Mouse (Mus musculus) hindbrain, embryonic 11.5 days (tissue): ENCODE measurements at regions not wholly inside any gene's neighbourhood (a gene's known extent, or its start where the extent isn't known, plus 50 kb on each side); places are given as distances from the start of the nearest gene placed in this dataset.

Source experiments
- ATAC-seq: fragments of 200-750 bp; cut with Nextera tagmentation; 2 replicates; pipeline ENCODE4 v1.8.0; 2017; ENCODE audit warnings: mild to moderate bottlenecking, moderate TSS enrichment, moderate library complexity; ENCODE audit not compliant: low FRiP score
- DNase-seq: peaks from one replicate; pipeline ENCODE4 v3.0.0-alpha.2; 2015; ENCODE audit warnings: low spot score
- H3K27ac ChIP-seq: fragments of 300-500 bp; sonication (generic); 2 replicates; pipeline ENCODE4 v1.5.1; 2014; ENCODE audit warnings: mild to moderate bottlenecking, low read depth, low read length
- H3K27me3 ChIP-seq: fragments of 300-500 bp; sonication (generic); 2 replicates; pipeline ENCODE4 v1.6.1; 2014; ENCODE audit warnings: mild to moderate bottlenecking, low read length, moderate library complexity, mixed read lengths; ENCODE audit not compliant: control insufficient read depth, insufficient read depth
- H3K36me3 ChIP-seq: fragments of 300-500 bp; sonication (generic); 2 replicates; pipeline ENCODE4 v1.6.1; 2014; ENCODE audit warnings: mild to moderate bottlenecking, low read length, moderate library complexity, mixed read lengths; ENCODE audit not compliant: control insufficient read depth, insufficient read depth
- H3K4me1 ChIP-seq: fragments of 300-500 bp; sonication (generic); replicated peaks from 2 replicates; pipeline ENCODE4 v1.6.1; 2014; ENCODE audit warnings: low read length, mixed read lengths; ENCODE audit not compliant: control insufficient read depth, insufficient read depth
- H3K4me2 ChIP-seq: fragments of 300-500 bp; sonication (generic); replicated peaks from 2 replicates; pipeline ENCODE4 v1.6.1; 2014; ENCODE audit warnings: mild to moderate bottlenecking, low read depth, low read length
- H3K4me3 ChIP-seq: fragments of 300-500 bp; sonication (generic); 2 replicates; pipeline ENCODE4 v1.5.1; 2014; ENCODE audit warnings: low read depth, low read length
- H3K9ac ChIP-seq: fragments of 300-500 bp; sonication (generic); 2 replicates; pipeline ENCODE4 v1.6.1; 2014; ENCODE audit warnings: low read depth, low read length
- H3K9me3 ChIP-seq: fragments of 300-500 bp; sonication (generic); 2 replicates; pipeline ENCODE4 v1.6.1; 2016; ENCODE audit warnings: low read length; ENCODE audit not compliant: control insufficient read depth
- WGBS: fragments of 180-500 bp; shearing (Covaris S2); extraction: QIAGEN DNeasy Blood & Tissue Kit; methylation state at CpG from one replicate; pipeline ENCODE4 v1.1.7; 2014; 5-methylcytosine and 5-hydroxymethylcytosine counted together

DNA sequence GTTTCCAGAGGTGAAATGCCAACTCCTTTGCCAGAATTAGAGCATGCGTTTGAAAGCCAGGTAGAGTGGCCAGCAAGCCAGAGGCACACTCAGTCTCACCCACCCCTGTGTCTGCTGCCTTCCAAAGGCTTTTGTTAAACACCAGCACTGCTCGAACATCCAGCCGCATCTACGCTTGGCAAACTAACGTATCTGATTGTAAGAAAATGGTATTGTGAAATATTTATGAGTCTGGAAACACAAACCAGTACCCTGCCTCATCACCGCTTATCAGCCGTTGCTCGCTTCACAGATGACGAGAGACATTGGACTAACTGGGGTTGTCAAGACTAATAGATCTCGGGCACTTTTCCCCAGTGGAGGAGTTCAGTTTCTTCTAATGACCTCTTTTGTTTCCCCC lies 287.3 kb downstream of the Rwdd3 start:
- no peaks in the 10 kb centered on the region for H3K27me3 ChIP-seq
- H3K4me1 ChIP-seq = no peaks in the 10 kb centered on the region
- H3K36me3 ChIP-seq = no peaks in the 10 kb centered on the region
- no peaks in the 10 kb centered on the region for H3K9me3 ChIP-seq
- H3K9ac ChIP-seq = no peak overlapping the region
- H3K4me2 ChIP-seq = no peak overlapping the region
- ATAC-seq (peak; percentile 53; the same call in 1 of the 2 replicates), DNase-seq (peak; percentile 10)
- H3K4me3 ChIP-seq = no peak overlapping the region
- WGBS = 67% methylated on average over 10 of the region's 10 CpGs
- H3K27ac ChIP-seq = no peak overlapping the region

DNA sequence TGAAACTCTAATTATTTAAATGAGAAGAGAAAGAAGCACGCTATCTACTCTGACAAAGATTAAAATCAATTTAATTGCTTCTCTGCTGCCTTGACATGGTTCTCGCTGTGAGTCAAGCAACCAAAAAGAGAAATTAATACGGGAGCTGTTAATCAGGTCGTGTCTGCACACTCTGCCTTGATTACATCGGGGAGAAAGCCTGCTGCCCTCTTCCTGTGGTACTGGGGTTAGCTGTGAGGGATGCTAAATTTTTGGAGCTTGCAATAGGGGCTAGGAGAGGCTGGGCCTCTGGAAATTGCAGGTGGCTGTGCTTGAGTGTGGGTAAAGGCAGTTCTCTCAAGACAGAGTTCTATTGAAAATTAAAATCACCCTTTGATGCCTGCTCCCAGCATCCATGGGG lies 287.8 kb downstream of the Rwdd3 start:
- DNase-seq (peak; percentile 2), ATAC-seq (peak; percentile 63; the same call in 1 of the 2 replicates)
- no peak overlapping the region for H3K27ac ChIP-seq
- H3K9me3 ChIP-seq = no peaks in the 10 kb centered on the region
- no peak overlapping the region for H3K9ac ChIP-seq
- H3K4me2 ChIP-seq = no peak overlapping the region
- no peaks in the 10 kb centered on the region for H3K27me3 ChIP-seq
- H3K4me1 ChIP-seq = no peaks in the 10 kb centered on the region
- H3K4me3 ChIP-seq = no peak overlapping the region
- WGBS = 51% methylated on average over 5 of the region's 5 CpGs
- no peaks in the 10 kb centered on the region for H3K36me3 ChIP-seq

DNA sequence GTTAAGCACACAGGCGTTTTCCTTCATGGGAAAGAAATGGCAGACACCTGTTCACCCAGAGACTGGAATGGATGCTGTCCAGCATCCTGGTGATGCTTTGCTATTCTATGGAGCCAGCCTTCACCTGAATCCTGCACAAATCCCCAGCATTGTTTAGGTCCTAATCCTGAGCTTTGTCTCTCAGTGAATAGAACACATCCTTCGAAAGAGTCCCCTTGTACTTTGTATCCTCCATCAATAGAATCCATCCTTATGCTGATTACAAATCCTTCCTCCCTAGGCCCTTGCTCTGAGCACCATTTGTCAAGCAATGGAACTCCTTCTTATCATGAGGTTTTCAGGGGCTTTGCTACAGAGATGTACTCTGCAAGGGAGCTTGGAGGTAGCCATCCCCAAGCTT lies 292.1 kb downstream of the Rwdd3 start:
- no peaks in the 10 kb centered on the region for H3K27me3 ChIP-seq
- ATAC-seq (no peak), DNase-seq (no peak)
- no peak overlapping the region for H3K27ac ChIP-seq
- H3K36me3 ChIP-seq = no peaks in the 10 kb centered on the region
- H3K9ac ChIP-seq = no peak overlapping the region
- H3K9me3 ChIP-seq = no peaks in the 10 kb centered on the region
- H3K4me3 ChIP-seq = no peak overlapping the region
- no peak overlapping the region for H3K4me2 ChIP-seq
- WGBS = 72% methylated on average over 2 of the region's 2 CpGs
- no peaks in the 10 kb centered on the region for H3K4me1 ChIP-seq

DNA sequence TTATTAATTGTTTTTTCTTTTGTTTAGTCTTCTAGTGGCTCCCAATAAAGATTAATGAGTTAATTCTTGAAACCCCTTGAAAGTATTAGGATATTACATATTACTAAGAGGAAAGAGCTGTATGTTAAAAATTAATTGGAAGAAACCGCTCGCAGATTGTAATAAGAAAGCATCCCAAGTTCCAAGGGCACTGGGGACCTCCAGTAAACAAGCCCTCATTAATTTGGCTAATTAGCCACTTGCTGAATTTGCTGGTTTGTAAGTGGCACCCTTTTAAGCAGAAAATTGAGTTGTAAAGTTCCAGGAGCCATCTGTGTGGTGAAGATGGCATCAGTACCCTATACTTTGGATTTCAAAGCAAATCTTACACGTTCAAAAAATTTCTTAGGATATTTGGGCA lies 295.8 kb downstream of the Rwdd3 start:
- Histone ChIP-seq H3K4me1 (no peaks in the 10 kb centered on the region), H3K27ac (no peak overlapping the region), H3K9me3 (no peaks in the 10 kb centered on the region), H3K4me2 (no peak overlapping the region), H3K36me3 (no peaks in the 10 kb centered on the region), H3K4me3 (no peak overlapping the region), H3K27me3 (no peaks in the 10 kb centered on the region), H3K9ac (no peak overlapping the region)
- DNase-seq (no peak), ATAC-seq (no peak)
- 89% methylated on average over 3 of the region's 3 CpGs for WGBS

DNA sequence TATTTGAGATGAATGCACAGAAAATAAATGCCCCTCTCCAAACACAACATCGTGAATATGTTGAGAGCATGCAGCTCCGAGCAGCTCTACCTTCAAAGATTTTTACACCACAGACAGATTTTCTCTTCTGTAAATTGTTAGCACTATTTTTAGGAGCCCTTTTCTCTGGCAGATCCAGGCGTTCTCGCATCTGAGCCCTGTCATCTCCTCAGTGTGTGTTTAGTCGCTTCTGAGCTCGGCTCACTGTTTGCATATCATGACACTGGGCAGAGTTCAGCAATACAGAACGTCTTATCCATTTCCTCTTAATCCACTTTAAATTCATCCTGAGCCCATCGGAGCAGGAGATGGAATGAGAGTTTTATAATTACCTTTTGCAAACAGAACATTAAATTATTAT lies 306.5 kb downstream of the Rwdd3 start:
- 84% methylated on average over 8 of the region's 8 CpGs for WGBS
- Histone ChIP-seq H3K9ac (no peak overlapping the region), H3K36me3 (no peaks in the 10 kb centered on the region), H3K9me3 (no peaks in the 10 kb centered on the region), H3K4me3 (no peak overlapping the region), H3K4me2 (no peak overlapping the region), H3K27ac (no peak overlapping the region), H3K27me3 (no peaks in the 10 kb centered on the region), H3K4me1 (no peaks in the 10 kb centered on the region)
- DNase-seq (no peak), ATAC-seq (no peak)

DNA sequence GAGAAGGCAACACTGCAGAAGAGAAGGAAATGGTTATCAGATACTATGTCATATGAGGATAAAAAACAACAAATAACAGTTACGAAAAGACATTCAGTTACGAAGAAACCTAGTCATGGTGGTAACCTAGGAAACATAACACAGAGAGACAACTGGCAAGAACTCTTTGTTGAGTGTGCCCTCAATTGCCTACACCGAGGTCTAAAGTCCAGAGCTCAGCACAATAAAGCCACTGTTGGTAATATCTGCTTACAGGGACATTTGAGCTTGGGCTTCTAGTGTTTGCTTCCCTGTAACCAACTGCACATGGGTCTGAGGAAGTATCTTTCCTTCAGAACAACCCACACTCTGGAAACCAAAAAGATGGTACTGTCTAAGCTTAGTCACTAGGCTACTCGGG lies 309.9 kb downstream of the Rwdd3 start:
- Histone ChIP-seq H3K27me3 (no peaks in the 10 kb centered on the region), H3K4me3 (no peak overlapping the region), H3K9me3 (no peaks in the 10 kb centered on the region), H3K36me3 (no peaks in the 10 kb centered on the region), H3K9ac (no peak overlapping the region), H3K4me2 (no peak overlapping the region), H3K27ac (no peak overlapping the region), H3K4me1 (no peaks in the 10 kb centered on the region)
- WGBS = 86% methylated on average over 4 of the region's 4 CpGs
- ATAC-seq (no peak), DNase-seq (no peak)

DNA sequence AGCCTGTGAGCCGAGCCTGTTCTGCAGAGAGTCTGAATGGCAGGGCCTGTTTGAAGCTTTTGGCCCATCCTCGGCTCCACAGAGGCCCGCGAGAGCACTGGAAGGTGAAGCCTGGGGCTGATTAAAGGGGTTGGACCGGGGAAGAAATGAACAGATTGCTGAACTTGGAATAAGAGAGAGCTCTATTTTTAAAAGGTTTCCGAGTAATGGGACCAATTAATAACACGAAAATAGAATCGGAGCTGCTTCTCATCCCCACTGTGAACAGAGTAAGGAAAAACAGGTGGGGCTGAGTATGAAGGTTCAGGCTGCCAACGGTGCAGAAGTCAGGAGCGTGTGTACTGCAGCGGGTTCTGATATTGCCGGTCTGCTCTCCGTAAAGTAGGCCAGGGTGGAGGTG lies 313.2 kb downstream of the Rwdd3 start:
- H3K36me3 ChIP-seq = no peaks in the 10 kb centered on the region
- no peak overlapping the region for H3K9ac ChIP-seq
- H3K4me3 ChIP-seq = no peak overlapping the region
- H3K4me1 ChIP-seq = no peaks in the 10 kb centered on the region
- ATAC-seq = no peak
- DNase-seq = no peak
- H3K27me3 ChIP-seq = no peaks in the 10 kb centered on the region
- WGBS = 85% methylated on average over 13 of the region's 13 CpGs
- H3K9me3 ChIP-seq = no peaks in the 10 kb centered on the region
- no peak overlapping the region for H3K27ac ChIP-seq
- H3K4me2 ChIP-seq = no peak overlapping the region

DNA sequence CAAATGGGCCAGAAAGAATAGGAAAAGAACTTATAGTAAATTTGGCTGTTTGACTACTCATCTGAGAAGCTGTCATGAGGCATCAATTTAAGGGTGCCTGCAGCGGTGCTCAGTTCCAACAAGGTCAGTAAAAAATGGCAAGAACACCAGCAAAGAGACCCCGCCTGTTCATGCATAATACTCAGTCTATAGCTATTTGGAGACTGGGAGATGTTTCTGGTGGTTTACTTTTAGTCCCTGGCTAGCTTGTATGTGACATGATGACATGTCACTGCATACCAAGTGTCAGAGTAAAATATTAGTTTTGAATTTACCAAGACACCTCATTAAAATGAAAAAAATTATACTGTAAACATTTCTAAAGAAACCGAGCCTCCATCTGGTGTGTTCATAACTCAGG lies 317.2 kb downstream of the Rwdd3 start:
- no peaks in the 10 kb centered on the region for H3K36me3 ChIP-seq
- no peak overlapping the region for H3K27ac ChIP-seq
- no peaks in the 10 kb centered on the region for H3K4me1 ChIP-seq
- no peak overlapping the region for H3K4me2 ChIP-seq
- no peak for ATAC-seq
- no peaks in the 10 kb centered on the region for H3K9me3 ChIP-seq
- H3K27me3 ChIP-seq = no peaks in the 10 kb centered on the region
- no peak overlapping the region for H3K4me3 ChIP-seq
- 89% methylated on average over 3 of the region's 3 CpGs for WGBS
- H3K9ac ChIP-seq = no peak overlapping the region
- DNase-seq = no peak

DNA sequence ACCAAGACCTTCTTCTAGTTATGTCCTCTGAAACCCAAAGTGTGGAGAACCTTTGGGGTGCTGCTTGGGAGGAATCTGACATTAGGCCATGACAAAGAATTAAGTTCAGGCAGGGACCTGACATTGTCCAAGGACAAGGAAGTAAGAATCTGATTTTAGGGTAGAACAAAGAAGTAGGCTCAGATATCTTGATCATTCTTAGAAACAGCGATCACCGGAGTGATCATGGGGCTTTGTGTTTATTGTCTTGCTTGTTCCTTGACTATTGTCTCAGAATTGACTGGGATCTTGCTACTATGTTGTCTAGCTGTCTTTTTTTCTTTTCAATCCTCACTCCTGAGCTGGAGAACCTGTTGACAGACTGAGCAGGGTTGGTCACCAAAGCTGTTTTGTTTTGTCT lies 327.9 kb downstream of the Rwdd3 start:
- no peaks in the 10 kb centered on the region for H3K36me3 ChIP-seq
- H3K4me3 ChIP-seq = no peak overlapping the region
- no peaks in the 10 kb centered on the region for H3K27me3 ChIP-seq
- no peak for ATAC-seq
- no peak for DNase-seq
- H3K4me1 ChIP-seq = no peaks in the 10 kb centered on the region
- no peaks in the 10 kb centered on the region for H3K9me3 ChIP-seq
- no peak overlapping the region for H3K27ac ChIP-seq
- no peak overlapping the region for H3K9ac ChIP-seq
- no peak overlapping the region for H3K4me2 ChIP-seq
- WGBS = 82% methylated on average over 2 of the region's 2 CpGs
